Mouse (Mus musculus): Measurements from ENCODE around the gene Olfr804.

DNA sequence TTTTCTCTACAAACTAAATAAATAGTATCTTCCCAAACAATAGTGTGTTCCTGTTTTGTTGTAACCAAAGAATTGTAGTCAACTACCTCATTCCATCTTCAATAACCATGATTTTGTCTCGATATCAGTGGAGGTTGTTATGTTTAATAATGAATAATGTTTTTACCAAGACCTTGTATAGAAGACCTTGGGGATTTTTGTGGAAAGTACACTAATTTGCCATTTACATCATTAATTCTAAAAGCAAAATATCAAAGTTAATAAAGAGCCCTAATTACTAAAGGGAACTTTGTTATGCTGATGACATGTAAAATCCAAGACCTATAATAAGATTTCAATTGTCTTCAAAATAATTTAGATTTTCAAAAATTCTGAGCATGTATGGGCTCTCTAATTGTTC is 54.7 kb downstream of the Olfr804 start, which contains the start of gene Olfr807:
- TF ChIP-seq CTCF (IDR thresholded peaks at IDR 0.05; ENCODE audit: low read depth): no peak
- TF ChIP-seq EP300 (IDR thresholded peaks at IDR 0.05; ENCODE audit: low read depth): no peak
